Mouse (Mus musculus) bone marrow, adult 2 months (tissue): ENCODE data around the gene Klhdc7a. TPM values are rescaled to one million over a fixed set of nuclear protein-coding genes. Genes with fewer than 3 reads are reported as not detected.

ENCODE experiments used
- H3K27ac ChIP-seq: fragments of 200-500 bp; 2 replicates; pipeline ENCODE4 v1.5.1; 2012; ENCODE audit warnings: low read depth, mild to moderate bottlenecking, control low read depth, inconsistent platforms, low read length; ENCODE audit not compliant: control insufficient read depth, poor library complexity, insufficient read depth
- H3K4me1 ChIP-seq: fragments of 200-500 bp; 2 replicates; pipeline ENCODE4 v1.6.1; 2011; ENCODE audit warnings: low read length; ENCODE audit not compliant: control insufficient read depth, insufficient read depth
- H3K4me3 ChIP-seq: fragments of 200-500 bp; replicated peaks from 2 replicates; pipeline ENCODE3; 2011; ENCODE audit warnings: mild to moderate bottlenecking, low read depth, low read length, control low read depth; ENCODE audit not compliant: control insufficient read depth
- CTCF ChIP-seq: fragments of 200-500 bp; IDR thresholded peaks from 2 replicates; pipeline ENCODE4 v1.5.1; 2011; ENCODE audit warnings: low read length, control low read depth; ENCODE audit not compliant: control insufficient read depth, insufficient read depth
- POLR2A ChIP-seq: fragments of 200-500 bp; IDR thresholded peaks from 2 replicates; pipeline ENCODE4 v1.6.1; 2011; ENCODE audit warnings: low read depth, mild to moderate bottlenecking, control low read depth, low read length, borderline replicate concordance; ENCODE audit not compliant: control insufficient read depth
- WGBS: fragments of 180-500 bp; shearing (Covaris S2); methylation state at CpG from one replicate; pipeline ENCODE4 v1.1.7; 2018; 5-methylcytosine and 5-hydroxymethylcytosine counted together
- polyA plus RNA-seq: library from polyadenylated mRNA; stranded (reverse); fragments of >200 nt; gene quantifications from 2 replicates; pipeline ENCODE4 v1.2.4, GENCODE M21; 2011; ENCODE audit warnings: low replicate concordance; ENCODE audit not compliant: missing spikeins, insufficient read depth, insufficient read length

The Klhdc7a gene
- polyA plus RNA-seq, 1 experiment = not detected

- H3K4me1 ChIP-seq = no peaks in the 10 kb centered on the region
- WGBS = 41% methylated on average over 7 of the region's 7 CpGs
Observed at GRCm38 (mm10) chr4:139930885-139931284, 36.9 kb downstream of the Klhdc7a start.

DNA sequence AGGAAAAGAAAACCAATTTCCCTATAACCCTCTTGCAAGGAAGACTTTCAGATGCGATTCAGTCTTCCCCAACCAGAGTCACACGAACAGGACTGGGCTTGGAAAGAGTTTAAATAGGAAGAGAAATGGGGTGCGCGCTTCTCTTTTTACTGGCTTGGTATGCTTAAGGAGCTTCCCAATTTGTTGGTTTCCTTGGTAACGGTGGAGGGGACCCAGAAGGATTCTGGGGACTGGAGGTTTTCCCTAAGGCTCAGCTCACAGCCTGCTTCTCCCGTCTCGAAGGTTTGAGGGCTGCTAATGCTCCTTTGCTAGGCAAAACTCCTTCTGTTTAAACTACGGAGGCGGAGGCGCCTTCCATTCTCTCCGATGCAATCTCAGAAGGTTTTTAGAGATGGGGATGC is 41.7 kb downstream of the Klhdc7a start:
- no peaks in the 10 kb centered on the region for H3K4me1 ChIP-seq
- no peak for TF ChIP-seq CTCF
- no peak for TF ChIP-seq POLR2A
- WGBS = 13% methylated on average over 11 of the region's 11 CpGs
- H3K4me3 ChIP-seq = no peak overlapping the region
- no peak overlapping the region for H3K27ac ChIP-seq

More at GRCm38 (mm10) chr4:139930885-139931284, 36.9 kb downstream of the Klhdc7a start:
- TF ChIP-seq CTCF (no peak), POLR2A (no peak)
- H3K27ac ChIP-seq = no peak overlapping the region
- H3K4me3 ChIP-seq = no peak overlapping the region

- no peak overlapping the region for H3K27ac ChIP-seq
- WGBS = 18% methylated on average over 34 of the region's 34 CpGs
- no peaks in the 10 kb centered on the region for H3K4me1 ChIP-seq
- TF ChIP-seq CTCF (no peak), POLR2A (no peak)
- no peak overlapping the region for H3K4me3 ChIP-seq
Observed at GRCm38 (mm10) chr4:139925275-139926160, 42.3 kb downstream of the Klhdc7a start.

DNA sequence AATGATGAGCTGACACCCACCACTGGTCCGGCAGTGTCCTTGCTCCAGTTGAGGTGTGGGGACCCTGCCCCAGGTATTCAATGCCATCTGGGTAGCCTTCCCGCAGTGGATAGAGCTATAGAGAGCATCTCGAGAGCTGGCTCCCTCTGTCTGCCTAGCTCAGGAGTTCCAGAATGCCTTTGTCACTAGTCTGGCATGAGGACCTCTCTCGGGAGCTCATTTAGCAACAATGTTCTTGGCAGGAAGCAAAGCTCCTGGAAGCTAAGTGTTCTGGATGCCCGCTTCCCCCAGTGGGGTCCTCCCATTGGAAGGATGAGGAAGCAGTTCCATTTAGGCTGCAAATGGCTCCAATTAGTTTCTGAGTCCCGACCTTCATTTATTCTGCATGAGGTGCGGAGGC is 51.1 kb downstream of the Klhdc7a start:
- H3K4me3 ChIP-seq = no peak overlapping the region
- H3K4me1 ChIP-seq = no peaks in the 10 kb centered on the region; the same call in 1 of the 2 replicates
- TF ChIP-seq POLR2A (no peak), CTCF (no peak)
- H3K27ac ChIP-seq = no peak overlapping the region
- WGBS = 60% methylated on average over 7 of the region's 7 CpGs

Other genes with a start within 250 kb of the Klhdc7a start
- 0.16 TPM in 1 of 2 replicates, not detected in the other for gene Pax7, start 134.5 kb downstream of the Klhdc7a start, polyA plus RNA-seq